ENCODE assay signal across 8 mouse cellular contexts in the genomic region with DNA sequence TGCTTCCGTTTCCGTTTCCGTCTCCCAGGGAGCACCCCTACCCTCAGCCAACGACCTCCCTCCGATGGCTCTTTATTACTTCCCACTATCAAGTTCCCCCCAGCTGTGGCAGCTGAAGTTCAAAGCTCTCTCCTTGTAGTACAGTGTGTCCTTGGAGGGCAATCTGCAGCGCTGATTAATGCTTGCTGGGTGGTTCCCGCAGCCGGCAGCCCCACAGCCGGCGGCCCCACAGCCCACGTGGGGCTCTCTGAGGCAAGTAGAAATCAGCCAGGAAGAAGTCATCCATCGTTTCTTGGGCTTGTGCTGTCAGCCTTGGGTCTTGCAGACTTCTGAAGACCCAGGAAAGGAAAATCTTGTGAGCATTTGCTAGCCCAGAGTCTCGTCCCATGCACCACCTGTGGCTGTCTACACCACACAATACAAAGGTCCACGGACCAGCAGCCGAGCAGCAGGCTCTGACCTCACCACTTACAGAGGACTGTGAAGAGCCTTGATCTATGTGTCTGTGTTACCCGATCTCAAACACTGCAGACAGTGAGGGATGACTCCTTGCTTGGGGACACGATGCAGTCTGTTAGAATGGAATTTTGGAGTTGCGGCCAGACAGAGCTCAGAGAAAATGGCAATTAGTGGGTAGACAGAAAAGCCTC.
DNase-seq lines count a peak whose midpoint lies in the region; ATAC-seq and TF ChIP-seq lines count a peak whose summit lies in the region.

No protein-coding gene starts in this region.

- H3K4me3 ChIP-seq in C2C12 (ENCODE audit: insufficient read depth, poor library complexity, severe bottlenecking), result no peak overlapping the region
- no peak overlapping the region for H3K4me3 ChIP-seq in bone marrow, adult 2 months (replicated peaks; ENCODE audit: control insufficient read depth, low read depth, low read length)
- H3K4me3 ChIP-seq in heart, embryonic 12.5 days, result no peak overlapping the region
- H3K4me3 ChIP-seq in kidney, embryonic 14.5 days (ENCODE audit: low read length), result no peak overlapping the region

- 0 out of 2 replicates have a peak, but pooled peaks have one; percentile 23 for ATAC-seq in heart, embryonic 12.5 days (ENCODE audit: insufficient number of reproducible peaks, low FRiP score)
- ATAC-seq in kidney, embryonic 14.5 days (ENCODE audit: low FRiP score, low TSS enrichment), result peak; percentile 65

- H3K9me3 ChIP-seq in heart, embryonic 12.5 days (replicated peaks), result no peaks in the 10 kb centered on the region
- H3K9me3 ChIP-seq in kidney, embryonic 14.5 days (ENCODE audit: control insufficient read depth, low read length), result no peaks in the 10 kb centered on the region

- peak overlapping the region; percentile 49; the same call in 1 of the 2 replicates for H3K9ac ChIP-seq in heart, embryonic 12.5 days
- peak overlapping the region; percentile 34 for H3K9ac ChIP-seq in kidney, embryonic 14.5 days (ENCODE audit: low read depth, low read length)

- H3ac ChIP-seq in C2C12 (ENCODE audit: control insufficient read depth, insufficient read length, low read depth), result peak overlapping the region; percentile 14

- peak; percentile 62 for DNase-seq in lung, postnatal 36 days
- peak; percentile 60 for DNase-seq in testis, postnatal 10 days (ENCODE audit: low spot score)
- no peak for DNase-seq in right cerebral cortex, postnatal 4 days
- DNase-seq in spleen, adult 18-20 months, result no peak

- 19% methylated on average over 18 of the region's 18 CpGs for WGBS in bone marrow, adult 2 months
- WGBS in heart, embryonic 12.5 days, result 23% methylated on average over 18 of the region's 18 CpGs
- 4% methylated on average over 18 of the region's 18 CpGs for WGBS in kidney, embryonic 14.5 days

- peak overlapping the region; percentile 4; the same call in 1 of the 2 replicates for H3K27ac ChIP-seq in bone marrow, adult 2 months (ENCODE audit: control insufficient read depth, insufficient read depth, low read depth, low read length, poor library complexity)
- H3K27ac ChIP-seq in heart, embryonic 12.5 days (ENCODE audit: poor library complexity, severe bottlenecking), result no peak overlapping the region
- H3K27ac ChIP-seq in kidney, embryonic 14.5 days (ENCODE audit: low read depth, low read length), result peak overlapping the region; percentile 69

- peak overlapping the region; percentile 21 for H3K4me2 ChIP-seq in heart, embryonic 12.5 days
- H3K4me2 ChIP-seq in kidney, embryonic 14.5 days (replicated peaks; ENCODE audit: low read depth, low read length), result peak overlapping the region; percentile 26

- no peaks in the 10 kb centered on the region for H3K79me2 ChIP-seq in C2C12 (ENCODE audit: control insufficient read depth, insufficient read depth)

- no peak for TF ChIP-seq POLR2A in bone marrow, adult 2 months (IDR thresholded peaks at IDR 0.05; ENCODE audit: borderline replicate concordance, control insufficient read depth, low read depth, low read length)

- H3K4me1 ChIP-seq in bone marrow, adult 2 months (ENCODE audit: control insufficient read depth, insufficient read depth, low read length), result peaks cover 2% of the 10 kb centered on the region
- H3K4me1 ChIP-seq in heart, embryonic 12.5 days (replicated peaks), result peaks cover 38% of the 10 kb centered on the region
- H3K4me1 ChIP-seq in kidney, embryonic 14.5 days (ENCODE audit: control insufficient read depth, insufficient read depth, low read length), result peaks cover 38% of the 10 kb centered on the region

- no peak for TF ChIP-seq CTCF in C2C12 (IDR thresholded peaks at IDR 0.05; ENCODE audit: control insufficient read depth, insufficient read depth, insufficient read length)
- TF ChIP-seq CTCF in bone marrow, adult 2 months (IDR thresholded peaks at IDR 0.05; ENCODE audit: control insufficient read depth, insufficient read depth, low read length), result no peak

- no peaks in the 10 kb centered on the region for H3K79me3 ChIP-seq in C2C12 (ENCODE audit: low read depth)

- no peaks in the 10 kb centered on the region for H3K36me3 ChIP-seq in C2C12 (ENCODE audit: control insufficient read depth, insufficient read depth)
- H3K36me3 ChIP-seq in heart, embryonic 12.5 days, result no peaks in the 10 kb centered on the region
- no peaks in the 10 kb centered on the region for H3K36me3 ChIP-seq in kidney, embryonic 14.5 days (ENCODE audit: control insufficient read depth, insufficient read depth, low read length)

- H3K27me3 ChIP-seq in C2C12 (ENCODE audit: control insufficient read depth, insufficient read depth, insufficient read length), result no peaks in the 10 kb centered on the region
- no peaks in the 10 kb centered on the region for H3K27me3 ChIP-seq in heart, embryonic 12.5 days (replicated peaks)
- H3K27me3 ChIP-seq in kidney, embryonic 14.5 days (ENCODE audit: control insufficient read depth, insufficient read depth, low read length), result peaks cover 4% of the 10 kb centered on the region; the same call in 1 of the 2 replicates

TF ChIP-seq in C2C12, 6 proteins besides CTCF, POLR2A, EP300 and RAD21:
- TF ChIP-seq USF1 (IDR thresholded peaks at IDR 0.05; ENCODE audit: low read depth) (peak; percentile 46), FOSL1 (IDR thresholded peaks at IDR 0.05; ENCODE audit: insufficient read depth, low read length, poor library complexity, severe bottlenecking) (no peak)

Comparison
In these comparisons a context has a peak if more than half of its experiments do, and no peak if none do; other contexts are left out.
1. DNase-seq: peak in lung, postnatal 36 days (single experiment) and testis, postnatal 10 days (single experiment); none in right cerebral cortex, postnatal 4 days (single experiment) and spleen, adult 18-20 months (0 of 2).